Comparison of ENCODE assay signal across 14 mouse cellular contexts in the genomic region with DNA sequence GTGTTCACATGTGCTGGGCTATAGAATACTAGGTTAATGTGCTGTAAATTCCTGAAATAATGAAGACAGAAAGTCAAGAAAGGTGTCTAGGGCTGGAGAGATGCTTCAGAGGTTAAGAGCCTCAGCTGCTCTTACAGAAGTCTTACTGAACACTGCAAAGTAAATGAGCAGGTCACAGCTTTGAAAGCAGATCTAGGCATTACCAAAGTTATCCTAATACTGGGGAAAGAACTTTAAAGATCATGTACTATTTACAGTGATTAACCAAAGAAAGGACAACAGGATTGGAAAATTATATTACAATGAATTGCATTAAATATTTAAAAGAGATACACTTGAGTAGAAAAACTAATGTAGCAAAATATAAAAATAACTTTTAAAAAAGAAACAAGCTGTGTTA.
"Had no signal": no experiment of that assay in that cellular context is flagged by ENCODE, and none has a peak within 500 bp of the region (broad histone marks: within the 10 kb centered on the region; RNA-seq: fewer than 3 reads in every experiment).

No protein-coding gene starts in this region.

- DNase-seq: lung, adult 18-20 months; lung, embryonic 14.5 days; lung, postnatal 10 days; right cerebral cortex, postnatal 14 days; thymus, adult 2 months; thymus, postnatal 25 days; thymus, postnatal 4 days had no signal

- H3K27ac ChIP-seq: liver, embryonic 14.5 days; midbrain, embryonic 13.5 days; midbrain, embryonic 15.5 days; neural tube, embryonic 12.5 days; stomach, embryonic 15.5 days; stomach, postnatal 0 days had no signal

- H3K4me2 ChIP-seq: lung, embryonic 14.5 days; midbrain, embryonic 11.5 days; midbrain, embryonic 13.5 days; midbrain, embryonic 15.5 days; neural tube, embryonic 12.5 days; stomach, embryonic 15.5 days had no signal

- H3K27me3 ChIP-seq: midbrain, embryonic 13.5 days; midbrain, embryonic 15.5 days; neural tube, embryonic 12.5 days; stomach, embryonic 15.5 days had no signal

- H3K4me3 ChIP-seq: midbrain, embryonic 13.5 days; midbrain, embryonic 15.5 days; neural tube, embryonic 12.5 days; stomach, embryonic 15.5 days had no signal

- H3K4me1 ChIP-seq: midbrain, embryonic 13.5 days; midbrain, embryonic 15.5 days; neural tube, embryonic 12.5 days; stomach, embryonic 15.5 days had no signal

- ATAC-seq: midbrain, embryonic 13.5 days; midbrain, embryonic 15.5 days had no signal

- H3K36me3 ChIP-seq: midbrain, embryonic 13.5 days; midbrain, embryonic 15.5 days; neural tube, embryonic 12.5 days; stomach, embryonic 15.5 days had no signal

- H3K9me3 ChIP-seq: midbrain, embryonic 13.5 days; midbrain, embryonic 15.5 days; neural tube, embryonic 12.5 days; stomach, embryonic 15.5 days had no signal

- H3K9ac ChIP-seq: liver, embryonic 14.5 days; lung, embryonic 14.5 days; midbrain, embryonic 13.5 days; midbrain, embryonic 15.5 days; neural tube, embryonic 12.5 days; stomach, embryonic 15.5 days had no signal
